Mouse (Mus musculus): ENCODE measurements around the gene Gm28961. TPM values are rescaled to one million over a fixed set of nuclear protein-coding genes. Genes with fewer than 3 reads are reported as not detected.
"Not testable (repeated sequence)": the region's sequence is repeated elsewhere in the genome, so short reads cannot be mapped to it uniquely, and the experiment has no call there.

Gene Gm28961
- not detected for total RNA-seq (2021)
- long read RNA-seq, experiment 1: 0 reads
- long read RNA-seq, experiment 2: 0 reads

GRCm38 (mm10) chrY:57705397-57705796, at the start of gene Gm28961:
Gm28961 (plus strand) TSS chrY:57705697.
- DNase-seq (ENCODE audit: low spot score): not testable (repeated sequence)

Other genes starting within 250 kb of the Gm28961 start
- gene Gm21943, start 172.0 kb upstream of the Gm28961 start, total RNA-seq (2021): not detected

Measured in gastrocnemius, adult 18-20 months (tissue).